In the genomic region with DNA sequence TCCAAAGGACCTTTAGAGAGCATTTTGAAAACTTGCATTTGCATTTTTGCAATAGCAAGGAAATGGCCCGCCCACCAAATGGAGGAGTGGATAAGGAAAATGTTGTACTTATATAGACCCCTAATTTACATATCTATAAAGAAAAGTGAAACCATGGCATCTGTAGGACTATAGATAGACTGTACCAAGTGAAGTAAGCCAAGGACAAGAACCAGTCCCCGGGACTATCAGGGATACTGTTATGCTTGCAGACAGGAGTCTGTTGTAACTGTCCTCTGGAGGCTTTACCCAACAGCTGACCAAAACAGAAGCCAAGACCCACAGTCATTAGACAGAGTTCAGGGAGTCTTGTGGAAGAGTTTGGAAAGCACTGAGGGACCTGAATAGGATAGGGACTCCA, we compare ENCODE assay signal across 21 mouse cellular contexts.
DNase-seq lines count a peak whose midpoint lies in the region; TF ChIP-seq lines count a peak whose summit lies in the region.
"Had no signal": no experiment of that assay in that cellular context is flagged by ENCODE, and none has a peak within 500 bp of the region (broad histone marks: within the 10 kb centered on the region; RNA-seq: fewer than 3 reads in every experiment).

No protein-coding gene starts in this region.

- no peak for TF ChIP-seq CTCF in cerebellum, adult 2 months (IDR thresholded peaks at IDR 0.05; ENCODE audit: borderline replicate concordance, insufficient read depth, low read depth, low read length)

- no peak overlapping the region for H3K4me3 ChIP-seq in cerebellum, adult 2 months (replicated peaks; ENCODE audit: insufficient read depth, low read depth, low read length)
- H3K4me3 ChIP-seq: forebrain, embryonic 10.5 days; forebrain, embryonic 13.5 days; heart, adult 2 months; heart, embryonic 10.5 days; heart, embryonic 13.5 days; hindbrain, embryonic 12.5 days; hindbrain, embryonic 15.5 days had no signal

- intact Hi-C loops in left cerebral cortex, postnatal 14 days (cut with DNase I), result no loop called here

- no peaks in the 10 kb centered on the region for H3K27me3 ChIP-seq in cerebellum, adult 2 months (ENCODE audit: control insufficient read depth, insufficient read depth, low read length)
- H3K27me3 ChIP-seq: CH12.LX; forebrain, embryonic 13.5 days; heart, embryonic 13.5 days; hindbrain, embryonic 12.5 days; hindbrain, embryonic 15.5 days had no signal

- 82% methylated on average over 2 of the region's 2 CpGs for WGBS in cerebellum, adult 2 months

- no peak for TF ChIP-seq POLR2A in cerebellum, adult 2 months (IDR thresholded peaks at IDR 0.05; ENCODE audit: borderline replicate concordance, insufficient read depth, low read length)

- no peak overlapping the region for H3K27ac ChIP-seq in cerebellum, adult 2 months (ENCODE audit: insufficient read depth, low read length)
- H3K27ac ChIP-seq: forebrain, embryonic 10.5 days; forebrain, embryonic 13.5 days; heart, adult 2 months; heart, embryonic 10.5 days; heart, embryonic 13.5 days; hindbrain, embryonic 12.5 days; hindbrain, embryonic 15.5 days had no signal

- peak; percentile 17 for DNase-seq in adrenal gland, postnatal 14 days
- no peak for DNase-seq in adrenal gland, postnatal 36 days
- peak; percentile 25 to 56 for DNase-seq in left cerebral cortex, postnatal 14 days (ENCODE audit: low spot score in 2 of 2)
- no peak for DNase-seq in left cerebral cortex, adult 18-20 months (ENCODE audit: low spot score in 2 of 2)
- peak; percentile 23 for DNase-seq in MEL-GATA-1-ER (ENCODE audit: extremely low read depth, low read depth)
- DNase-seq in telencephalon, adult 2 months (ENCODE audit: low read depth, low spot score), result peak; percentile 29
- DNase-seq in cerebellum, adult 2 months, result no peak
- DNase-seq: adrenal gland, adult 2 months; B cell, adult 2 months; cerebellum, adult 11-12 months; cerebellum, adult 9-10 months; cerebellum, postnatal 14 days; gastrocnemius, postnatal 25 days; heart, adult 2 months had no signal

- H3K4me1 ChIP-seq in cerebellum, adult 2 months (ENCODE audit: control insufficient read depth, insufficient read depth, low read length), result no peaks in the 10 kb centered on the region
- H3K4me1 ChIP-seq: forebrain, embryonic 10.5 days; forebrain, embryonic 13.5 days; heart, embryonic 10.5 days; heart, embryonic 13.5 days; hindbrain, embryonic 12.5 days; hindbrain, embryonic 15.5 days had no signal

Comparison
In these comparisons a context has a peak if more than half of its experiments do, and no peak if none do; other contexts are left out.
1. DNase-seq: peak in adrenal gland, postnatal 14 days (single experiment), left cerebral cortex, postnatal 14 days (2 of 2), MEL-GATA-1-ER (single experiment) and telencephalon, adult 2 months (single experiment); none in adrenal gland, postnatal 36 days (0 of 2), left cerebral cortex, adult 18-20 months (0 of 2) and cerebellum, adult 2 months (0 of 2).